Mouse (Mus musculus) A20 (cell line): ENCODE data around the gene Vps26a.
"Not testable (repeated sequence)": the region's sequence is repeated elsewhere in the genome, so short reads cannot be mapped to it uniquely, and the experiment has no call there.

Experiments used
- DNase-seq: peaks from one replicate; pipeline ENCODE4 v3.0.0-alpha.2; 2011; ENCODE audit warnings: low read depth, low spot score

Gene Vps26a

DNA sequence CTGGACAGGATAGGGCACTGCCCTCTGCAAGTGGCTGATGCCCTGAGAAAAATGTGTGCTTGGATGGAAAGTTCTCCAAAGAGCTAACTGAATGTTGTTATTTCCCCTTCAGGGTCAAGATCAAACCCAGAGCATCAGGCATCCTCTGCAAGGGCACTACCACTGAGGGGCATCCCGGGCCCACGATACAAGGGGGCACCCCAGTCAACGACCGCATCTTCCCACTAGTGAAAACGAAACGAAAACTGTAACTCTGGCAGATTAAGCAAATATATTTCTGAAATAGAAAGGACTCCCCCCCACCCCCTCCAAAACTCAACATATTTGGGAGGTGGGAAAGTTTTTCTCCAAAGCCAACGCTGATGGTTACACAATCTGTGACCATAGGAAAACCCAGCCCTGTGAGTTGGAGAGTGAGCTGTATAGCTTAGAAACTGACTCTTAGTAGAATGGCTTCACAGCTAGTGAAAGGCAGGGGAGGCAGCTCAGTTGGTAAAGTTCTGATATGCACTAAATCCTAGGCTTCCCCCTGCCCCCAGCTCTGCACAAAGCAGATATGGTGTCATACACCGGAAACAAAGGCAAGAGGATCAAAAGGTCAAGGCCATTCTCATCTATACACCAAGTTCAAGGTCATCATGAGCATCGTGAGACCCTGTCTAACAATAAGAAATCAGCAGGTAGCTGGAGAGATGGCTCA, 14.5 kb upstream of the Vps26a start:
- DNase-seq: peak; percentile 87

DNA sequence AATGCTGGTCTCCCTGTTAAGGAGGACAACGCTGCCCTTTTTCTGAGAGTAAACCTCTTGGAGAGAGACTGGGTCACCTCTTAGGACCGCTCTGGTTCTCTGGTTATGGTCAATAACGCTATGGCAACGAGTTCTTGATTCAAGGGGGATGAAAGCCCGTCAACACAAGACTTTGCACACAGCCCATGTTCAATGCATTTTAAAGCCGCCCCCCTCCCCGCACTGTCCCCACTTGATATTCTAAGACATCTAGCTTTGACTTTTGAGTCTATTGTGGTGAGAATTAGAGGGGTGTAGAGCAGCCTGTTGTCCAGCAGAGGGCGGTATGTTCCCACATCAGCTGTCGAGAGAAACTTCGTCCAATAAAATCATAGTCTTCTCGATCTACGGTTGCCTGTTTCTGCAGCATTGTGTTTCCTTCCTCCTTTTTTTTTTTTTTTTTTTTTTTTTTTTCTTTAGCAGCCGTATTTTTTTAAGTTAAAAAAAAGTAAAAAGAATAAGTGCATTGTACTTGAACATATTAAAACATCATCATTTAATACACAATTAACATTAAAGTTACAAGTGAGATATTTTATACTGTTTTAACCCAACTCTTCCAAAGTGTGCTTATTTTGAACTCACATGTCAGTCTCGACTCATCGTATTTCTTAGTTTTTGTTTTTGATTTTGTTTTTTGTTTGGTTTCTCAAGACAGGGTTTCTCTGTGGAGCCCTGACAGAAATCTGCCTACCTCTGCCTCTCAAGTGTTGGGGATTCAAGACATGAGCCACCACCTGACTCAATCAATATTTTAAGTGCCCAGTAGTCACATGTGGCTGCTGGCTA, 13.7 kb upstream of the Vps26a start:
- DNase-seq: peak; percentile 84

DNA sequence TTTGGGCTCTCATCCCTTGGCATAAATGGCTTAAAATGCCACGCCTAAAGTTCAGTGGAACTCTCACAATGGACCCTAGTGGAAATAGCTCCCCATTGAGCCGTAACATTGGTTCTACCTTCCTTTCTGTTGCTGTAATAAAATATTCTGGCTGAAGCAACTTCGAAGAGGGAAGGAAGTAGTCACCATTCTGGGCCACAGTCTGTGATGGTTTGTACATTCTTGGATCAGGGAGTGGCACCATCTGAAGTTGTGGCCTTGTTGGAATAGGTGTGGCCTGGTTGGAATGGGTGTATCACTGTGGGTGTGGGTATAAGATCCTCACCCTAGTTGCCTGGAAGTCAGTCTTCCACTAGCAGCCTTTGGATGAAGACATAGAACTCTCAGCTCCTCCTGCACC, 5.1 kb upstream of the Vps26a start:
- DNase-seq: not testable (repeated sequence)

DNA sequence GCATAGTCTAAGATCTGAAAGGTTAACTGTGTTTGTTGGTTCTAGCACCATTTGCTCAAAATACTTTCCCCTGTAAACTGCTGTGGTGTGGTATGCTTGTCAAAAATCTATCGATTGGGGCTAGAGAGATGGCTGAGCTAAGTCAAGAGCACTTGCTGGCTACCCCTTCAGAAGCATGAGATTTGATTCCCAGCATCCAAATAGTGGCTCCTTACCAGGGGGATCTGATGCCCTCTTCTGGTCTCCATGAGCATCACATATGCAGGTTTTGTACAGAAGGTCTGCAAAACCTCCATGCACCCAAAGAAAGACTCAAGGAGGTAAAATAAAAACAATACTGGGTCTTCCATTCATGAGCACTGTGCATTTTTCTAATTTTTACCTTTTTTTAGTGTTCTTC, 1.7 kb upstream of the Vps26a start:
- peak; percentile 63 for DNase-seq

DNA sequence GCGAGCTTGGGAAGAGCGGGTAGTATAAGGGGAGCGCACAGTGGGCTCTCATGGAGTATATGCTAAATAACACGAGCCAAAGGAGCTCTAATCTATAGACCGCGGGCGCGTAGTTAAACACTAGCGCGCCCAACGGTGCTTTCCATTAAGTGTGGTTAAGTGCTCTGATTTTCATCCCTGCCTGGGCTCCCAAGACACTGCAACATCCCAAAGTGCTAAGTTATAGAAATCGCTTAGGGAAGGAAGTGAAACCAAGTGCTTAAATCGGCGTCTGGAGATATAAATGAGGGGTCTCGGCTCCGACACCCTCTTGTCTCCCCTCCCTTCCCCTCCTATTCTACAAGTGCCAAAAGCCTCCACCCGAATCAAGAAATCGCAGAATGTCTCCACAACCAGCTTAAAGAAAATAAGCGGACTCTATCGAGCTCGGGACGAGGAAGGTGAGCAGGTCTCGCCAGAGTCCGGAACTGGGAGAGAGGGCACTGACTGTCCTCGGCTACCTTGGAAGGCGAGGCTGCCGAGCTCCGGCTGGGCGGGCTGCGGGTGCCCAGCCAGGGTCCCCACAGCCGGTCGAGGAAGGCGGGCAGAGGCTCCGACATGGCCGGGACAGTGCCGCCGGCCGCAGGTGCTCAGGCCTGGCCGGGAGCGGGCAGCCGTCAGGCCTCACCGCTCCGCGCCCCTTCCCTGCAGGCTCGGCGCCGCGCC, 575 bp downstream of the Vps26a start:
- peak; percentile 85 for DNase-seq

DNA sequence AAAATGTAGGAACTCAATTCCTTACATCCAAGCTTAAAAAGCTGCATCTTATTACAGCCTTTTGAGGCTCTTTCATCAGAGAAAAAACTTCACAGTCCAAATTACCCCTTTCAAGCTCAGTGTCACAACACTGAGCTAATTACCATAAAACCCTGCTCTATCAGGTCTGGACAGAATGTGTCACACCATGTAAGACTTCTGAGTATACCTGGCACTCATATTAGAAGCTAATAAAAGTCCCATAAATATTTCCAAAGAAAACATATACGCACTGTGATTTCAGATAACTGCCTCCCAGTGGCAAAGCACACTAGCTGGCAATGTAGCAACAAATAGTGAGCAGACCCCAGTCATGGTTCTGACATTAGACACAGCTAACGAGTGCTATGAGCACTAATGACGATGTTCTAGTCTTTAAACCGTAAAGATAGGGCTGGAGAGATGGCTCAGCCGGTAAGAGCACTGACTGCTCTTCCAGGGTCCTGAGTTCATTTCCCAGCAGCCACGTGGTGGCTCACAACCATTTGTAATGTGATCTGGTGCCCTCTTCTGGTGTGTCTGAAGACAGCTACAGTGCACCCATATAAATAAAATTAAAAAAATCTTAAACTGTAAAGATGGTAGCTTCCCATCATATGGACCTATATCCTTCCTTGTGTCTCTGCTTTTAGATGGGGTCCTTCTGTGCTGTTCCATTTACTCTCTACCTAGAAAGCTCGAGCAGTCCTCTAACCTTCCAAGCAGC, 5.3 kb downstream of the Vps26a start:
- DNase-seq: no peak

DNA sequence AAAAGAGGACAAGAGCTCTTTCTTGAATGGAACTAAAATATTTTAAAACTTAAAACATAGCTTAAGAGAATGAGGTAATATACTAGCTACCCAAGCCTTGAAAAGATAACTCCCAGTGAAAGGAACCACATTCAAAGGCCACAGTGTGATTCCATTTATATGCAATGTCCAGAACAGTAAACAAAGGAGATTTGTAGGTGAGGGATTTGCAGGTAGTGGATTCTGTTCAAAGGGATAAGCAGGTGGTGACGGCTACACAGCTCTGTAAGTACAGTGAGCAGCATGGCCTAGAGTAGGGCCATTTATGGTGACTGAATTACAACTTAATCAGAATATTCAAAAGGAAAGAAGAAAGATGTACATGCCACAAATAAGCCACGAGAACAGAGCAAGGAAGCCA, 9.6 kb downstream of the Vps26a start:
- no peak for DNase-seq

DNA sequence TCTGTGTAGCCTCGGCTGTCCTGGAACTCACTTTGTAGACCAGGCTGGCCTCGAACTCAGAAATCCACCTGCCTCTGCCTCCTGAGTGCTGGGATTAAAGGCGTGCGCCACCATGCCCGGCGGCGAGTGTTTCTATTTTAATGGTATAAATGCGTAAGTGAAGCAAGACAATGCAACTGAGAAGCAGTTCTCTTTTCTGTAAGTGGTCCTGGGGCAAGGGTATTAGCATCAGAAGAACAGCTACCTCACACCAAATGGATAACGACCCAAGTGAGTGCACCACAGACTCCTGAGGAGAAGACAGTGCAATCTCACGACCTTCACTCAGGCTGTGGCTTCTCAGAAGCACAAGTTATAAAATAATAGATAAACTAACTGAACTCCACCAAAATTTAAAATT, 11.7 kb downstream of the Vps26a start:
- DNase-seq: no peak

DNA sequence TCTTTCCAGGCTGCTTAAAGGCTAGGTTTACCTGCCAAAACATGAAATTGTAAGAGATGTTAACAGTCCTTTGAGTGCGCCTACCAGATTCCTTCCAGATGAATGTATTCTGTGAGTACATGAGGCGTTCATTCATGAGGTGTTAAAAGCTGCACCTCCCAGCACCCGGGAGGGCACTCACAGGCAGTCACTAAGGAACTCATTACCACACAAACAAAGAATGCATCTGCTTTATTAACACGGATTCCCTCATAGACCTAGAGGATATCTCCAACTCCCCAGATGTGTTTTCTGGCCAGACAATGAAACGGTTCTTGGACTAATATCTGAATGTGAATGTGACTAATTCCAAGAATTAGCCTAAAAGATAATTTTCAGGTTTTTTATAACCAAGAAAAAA, 15.5 kb downstream of the Vps26a start:
- no peak for DNase-seq

DNA sequence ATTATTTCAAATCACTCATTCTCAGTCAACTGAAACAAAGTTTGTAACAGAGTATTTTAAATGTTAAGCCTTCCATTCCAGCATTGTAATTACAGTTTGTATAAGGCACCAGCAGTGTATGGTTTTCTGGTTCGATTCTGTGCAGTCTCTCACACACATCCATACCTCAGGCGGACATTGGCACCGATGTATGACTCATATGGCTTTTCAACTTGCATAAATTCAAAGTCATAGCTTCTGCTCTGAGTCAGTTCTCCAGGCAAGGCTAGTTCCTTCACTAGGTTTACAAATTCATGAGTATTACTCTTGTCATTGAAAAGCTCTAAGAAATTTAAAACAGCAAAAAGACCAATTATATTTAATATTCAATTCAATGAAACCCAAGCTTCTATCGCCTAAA, 16.9 kb downstream of the Vps26a start:
- no peak for DNase-seq

DNA sequence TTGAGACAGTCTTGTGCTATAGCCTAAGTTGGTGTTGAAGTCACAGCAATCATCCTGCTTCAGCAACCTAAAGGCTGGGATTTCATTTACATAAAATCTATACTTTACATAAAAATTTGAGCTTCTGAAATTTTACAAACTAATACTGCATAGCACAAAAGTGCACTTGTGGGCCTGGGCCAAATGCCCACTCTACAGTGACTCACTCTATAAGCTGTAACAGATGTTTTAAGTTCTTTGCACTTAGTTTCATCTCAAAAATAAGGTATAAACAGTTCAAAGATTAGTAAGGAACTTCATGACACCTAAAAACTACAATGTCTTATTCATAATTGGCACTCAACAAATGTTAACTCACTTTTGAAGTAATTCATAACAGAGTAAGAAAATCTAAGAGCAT, 25.3 kb downstream of the Vps26a start:
- no peak for DNase-seq

DNA sequence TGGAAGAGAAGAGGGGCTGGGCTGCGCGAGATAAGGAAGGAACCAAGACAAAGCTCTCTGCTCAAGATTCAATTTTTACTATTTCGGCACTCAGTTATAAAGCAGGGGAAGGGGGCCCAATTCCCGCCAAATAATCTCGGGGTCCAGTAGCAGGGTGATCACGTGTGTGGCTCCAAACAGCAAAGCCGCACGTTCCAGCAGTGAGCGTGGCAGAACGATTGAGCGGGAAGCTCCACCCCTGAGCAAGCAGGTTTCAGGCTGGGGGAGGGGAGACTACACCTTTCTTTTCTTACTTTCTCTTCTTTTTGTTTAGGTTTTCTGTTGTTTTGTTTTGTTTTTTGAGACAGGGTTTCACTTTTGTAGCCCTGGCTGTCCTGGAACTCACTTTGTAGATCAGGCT, 34.6 kb downstream of the Vps26a start:
- DNase-seq: not testable (repeated sequence)

DNA sequence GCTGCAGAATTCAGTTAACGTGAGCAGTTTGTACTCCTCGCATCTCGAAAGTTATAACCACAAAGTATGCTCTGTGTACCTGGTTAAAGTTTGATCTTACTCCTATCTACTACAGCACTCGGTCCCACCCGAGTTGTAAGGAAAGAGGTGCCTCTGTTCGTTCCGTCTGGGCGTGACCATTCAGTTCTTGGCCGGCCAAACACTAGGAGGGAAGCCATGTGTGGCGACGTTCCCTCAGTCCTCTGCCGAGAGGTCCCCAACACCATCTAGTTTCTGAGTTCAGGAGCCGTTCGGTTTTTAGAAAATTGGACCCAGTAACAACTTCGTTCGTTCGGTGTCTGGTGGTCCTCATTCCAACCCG, 36.3 kb downstream of the Vps26a start:
- no peak for DNase-seq

DNA sequence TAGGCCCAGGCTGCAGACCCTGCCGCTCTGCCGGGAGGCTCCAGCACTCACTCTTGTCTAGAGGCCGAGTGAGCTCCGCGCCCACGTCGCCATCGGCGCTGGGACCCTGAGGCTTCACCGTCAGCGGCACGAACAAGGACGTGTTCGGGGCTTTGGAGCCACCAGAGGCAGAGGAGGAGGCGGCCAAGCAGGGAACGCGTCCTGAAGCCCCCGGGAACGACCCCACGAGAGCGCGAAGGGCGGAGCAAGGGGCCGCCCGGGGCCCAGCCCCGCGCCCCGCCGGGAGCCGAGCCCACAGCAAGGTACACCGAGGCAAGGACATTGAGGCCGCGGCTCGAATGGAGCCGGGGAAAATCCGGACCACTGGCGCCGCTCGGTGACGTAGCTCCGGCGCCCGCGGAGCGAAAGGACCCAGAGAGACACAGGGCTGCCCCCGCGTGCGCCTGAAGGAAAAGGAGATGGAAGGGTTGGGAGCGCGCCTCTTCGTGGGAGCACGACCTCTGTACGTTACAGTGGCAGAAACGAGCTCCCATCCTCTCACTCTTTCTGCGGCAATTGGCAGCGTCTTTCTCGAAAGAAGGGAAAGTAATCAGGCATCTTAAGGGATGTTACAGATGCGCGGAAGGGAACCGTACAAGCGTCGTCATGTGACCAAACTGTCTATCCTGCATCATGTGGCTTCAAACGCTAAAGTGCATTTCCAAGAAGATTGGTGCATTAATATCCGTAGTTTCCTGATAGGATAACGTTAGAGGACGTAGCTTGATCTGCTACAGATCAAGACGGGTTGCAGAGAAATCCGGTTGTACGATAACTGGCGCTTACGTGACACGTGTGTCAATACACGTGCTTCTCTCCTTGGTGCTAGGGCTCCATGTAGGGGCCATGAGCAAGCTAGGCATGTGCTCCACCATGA, 37.0 kb downstream of the Vps26a start, which contains the start of the genes 4930507D05Rik and Supv3l1:
Gene 4930507D05Rik (plus strand): TSS at position 126 of the 916 bp plus-strand sequence.
Gene Supv3l1 (minus strand): TSS at position 375 of the 916 bp plus-strand sequence.
- peak; percentile 97 for DNase-seq

DNA sequence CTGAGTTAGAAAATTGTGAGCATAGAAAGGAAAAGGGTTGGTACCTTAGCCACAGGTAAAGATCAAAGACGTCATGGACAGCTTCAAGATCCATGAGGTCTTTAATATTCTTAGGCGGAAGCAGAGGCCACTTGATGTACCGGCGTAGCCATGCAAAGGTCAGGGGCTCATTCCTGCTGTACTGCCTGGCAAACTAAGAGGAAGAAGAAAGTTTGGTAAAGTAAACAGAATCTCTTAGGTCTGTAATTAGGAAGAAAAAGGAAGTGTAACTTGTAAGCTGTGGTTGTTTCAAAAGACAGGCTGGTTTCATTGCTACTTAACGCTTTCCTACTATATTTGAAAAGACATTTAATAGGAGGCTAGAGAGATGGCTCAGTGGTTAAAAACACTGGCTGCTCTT, 56.2 kb downstream of the Vps26a start:
- DNase-seq: no peak

DNA sequence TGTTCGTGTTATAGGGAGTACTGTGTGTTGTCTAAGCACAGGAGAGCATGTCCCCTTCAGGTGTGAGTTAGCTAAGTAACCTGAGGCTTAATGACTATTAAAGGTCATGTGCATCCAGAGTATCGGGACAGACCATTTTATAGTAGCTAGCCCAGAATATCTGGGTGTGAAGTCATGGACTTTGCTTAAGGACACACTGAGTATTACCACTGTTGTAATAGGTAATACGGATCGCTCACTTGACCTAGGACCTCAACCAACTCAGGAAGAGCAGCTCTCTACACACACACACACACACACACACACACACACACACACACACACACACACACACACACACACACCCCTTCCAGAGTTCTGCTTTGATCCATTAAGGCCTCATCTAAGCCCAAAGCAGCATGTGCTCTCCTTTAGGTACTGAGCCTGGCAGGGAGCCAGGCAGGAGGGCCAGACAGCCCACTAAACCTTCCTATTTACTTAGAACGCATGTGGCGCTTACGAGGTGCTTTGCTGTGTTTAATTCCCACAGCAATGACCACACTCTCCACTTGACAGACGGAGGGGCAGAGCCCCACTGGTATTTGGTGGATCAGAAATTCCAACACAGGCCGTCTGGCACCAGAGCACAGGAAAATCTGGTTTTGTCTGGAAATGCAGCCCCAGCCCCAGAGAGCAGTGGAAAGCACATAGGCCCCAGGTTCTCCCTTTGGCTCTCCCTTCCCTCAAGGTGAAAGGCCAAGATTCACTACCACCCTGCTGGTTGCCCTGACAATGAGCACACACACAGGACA, 61.3 kb downstream of the Vps26a start:
- DNase-seq: no peak

DNA sequence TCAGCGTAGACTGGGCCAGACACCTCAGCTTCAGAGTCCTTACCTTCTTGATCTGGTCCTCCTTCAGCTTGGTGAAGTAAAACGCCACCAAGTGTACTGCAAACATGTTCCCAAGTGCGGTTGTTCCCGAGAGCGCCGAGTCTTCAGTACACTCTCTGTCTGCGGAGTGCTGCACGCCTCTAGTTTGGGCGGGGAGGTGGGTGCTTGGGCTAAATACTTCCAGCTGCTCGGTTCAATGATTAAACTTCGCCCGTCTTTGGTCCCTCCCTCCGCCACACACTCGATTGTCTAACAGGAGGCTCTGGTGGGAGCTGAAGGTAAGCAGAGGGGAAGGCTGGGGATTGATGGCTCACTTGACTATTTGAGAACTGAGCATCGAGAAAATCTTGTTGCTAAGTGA, 64.3 kb downstream of the Vps26a start, which contains the start of gene Hkdc1:
Gene Hkdc1 (minus strand): TSS at position 237 of the 400 bp plus-strand sequence.
- no peak for DNase-seq

DNA sequence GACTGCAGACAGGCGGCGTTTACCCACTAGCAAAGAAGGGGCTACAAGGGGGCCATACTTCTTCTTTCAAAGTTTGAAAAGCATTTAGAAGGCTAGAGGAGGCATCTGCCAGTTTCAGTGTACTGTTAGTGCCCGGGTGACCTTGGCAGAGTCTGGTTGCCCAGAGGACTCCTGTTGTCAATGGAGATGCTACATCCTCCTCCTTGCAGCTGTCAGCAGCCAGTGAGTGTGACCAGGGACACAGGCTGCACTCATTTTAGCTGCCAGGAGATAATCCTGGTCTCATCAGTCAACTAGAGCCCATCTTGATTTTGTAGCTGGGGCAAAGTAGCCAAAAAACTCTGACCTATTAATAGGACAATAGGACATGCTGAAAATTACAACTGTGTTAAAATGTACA, 65.5 kb downstream of the Vps26a start:
- DNase-seq: no peak

DNA sequence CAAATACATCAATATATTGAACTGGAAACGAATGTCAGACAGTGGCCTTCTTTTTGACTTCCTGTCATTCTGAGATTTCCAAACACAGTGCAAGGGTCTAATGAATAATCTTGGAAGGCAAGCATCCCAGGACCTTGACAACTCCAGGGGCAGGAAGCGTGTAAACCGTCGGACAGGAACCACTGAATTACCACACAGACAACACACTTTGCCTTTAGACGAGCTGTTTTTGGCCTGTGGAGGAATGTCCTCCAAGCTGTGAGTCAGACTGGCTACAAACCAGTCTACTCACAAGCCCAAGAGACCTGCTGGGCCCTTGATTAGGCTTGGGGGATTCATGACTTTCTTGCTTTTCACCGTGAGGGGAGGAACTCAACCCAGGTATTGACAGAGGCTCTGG, 66.2 kb downstream of the Vps26a start:
- no peak for DNase-seq

DNA sequence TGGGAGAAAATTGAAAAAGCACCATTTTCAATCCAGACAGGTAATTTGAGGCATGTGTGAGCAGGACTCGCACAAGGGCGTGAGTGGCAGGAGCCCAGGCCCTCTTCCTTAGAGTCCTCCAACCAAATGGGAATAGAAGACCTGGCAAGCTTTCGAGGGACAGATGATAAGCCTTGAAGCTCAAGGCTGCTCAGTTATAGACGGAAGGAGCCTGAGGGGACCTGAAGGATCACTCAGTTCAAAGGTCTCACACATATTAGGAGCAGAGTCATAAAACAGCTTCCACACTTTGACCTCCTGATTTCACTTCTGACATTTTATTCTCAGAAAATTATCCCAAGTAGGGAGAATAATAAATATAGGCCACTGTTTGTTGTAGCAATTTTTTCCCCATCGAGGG, 67.2 kb downstream of the Vps26a start:
- no peak for DNase-seq
